Mouse (Mus musculus): ENCODE measurements around the gene Dars. TPM values are rescaled to one million over a fixed set of nuclear protein-coding genes. Genes with fewer than 3 reads are reported as not detected.
A peak's percentile ranks its signal among the peaks of the same experiment; 100 is the strongest.

The Dars gene
- polyA plus RNA-seq, 1 experiment from 2014 or later: 136 TPM

DNA sequence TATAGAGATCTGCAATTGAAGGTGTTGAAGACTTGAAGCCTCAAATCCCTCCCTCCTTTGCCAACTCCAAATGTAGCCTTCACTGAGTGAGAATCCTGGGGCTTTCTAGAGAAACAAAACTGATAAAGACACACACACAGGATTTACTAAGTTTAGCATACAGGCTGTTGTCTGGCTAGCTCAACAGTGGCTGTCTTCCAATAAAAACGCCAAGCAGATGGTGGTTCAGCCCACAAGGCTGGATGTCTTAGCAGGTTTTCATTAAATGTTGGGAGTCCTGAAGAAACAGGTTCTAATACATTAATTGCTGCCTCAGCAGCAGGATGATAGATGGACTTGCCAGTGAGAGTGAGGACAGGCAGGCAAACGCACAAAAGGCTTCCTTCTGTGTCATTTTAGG lies 56.6 kb downstream of the Dars start:
- H3K27ac ChIP-seq (ENCODE audit: low read length): no peak overlapping the region
- H3K4me1 ChIP-seq (replicated peaks; ENCODE audit: control insufficient read depth, insufficient read depth, low read length): peaks cover 17% of the 10 kb centered on the region
- no peak overlapping the region for H3K9ac ChIP-seq (replicated peaks; ENCODE audit: low read depth, low read length)
- 59% methylated on average over 2 of the region's 2 CpGs for WGBS
- no peak for ATAC-seq
- no peaks in the 10 kb centered on the region for H3K27me3 ChIP-seq (replicated peaks; ENCODE audit: control insufficient read depth, insufficient read depth, low read length)
- peaks cover 7% of the 10 kb centered on the region for H3K36me3 ChIP-seq (ENCODE audit: control insufficient read depth, insufficient read depth)
- H3K4me3 ChIP-seq (replicated peaks; ENCODE audit: low read length): no peak overlapping the region
- no peaks in the 10 kb centered on the region for H3K9me3 ChIP-seq (ENCODE audit: control insufficient read depth, low read length)
- H3K4me2 ChIP-seq (ENCODE audit: low read length): no peak overlapping the region

DNA sequence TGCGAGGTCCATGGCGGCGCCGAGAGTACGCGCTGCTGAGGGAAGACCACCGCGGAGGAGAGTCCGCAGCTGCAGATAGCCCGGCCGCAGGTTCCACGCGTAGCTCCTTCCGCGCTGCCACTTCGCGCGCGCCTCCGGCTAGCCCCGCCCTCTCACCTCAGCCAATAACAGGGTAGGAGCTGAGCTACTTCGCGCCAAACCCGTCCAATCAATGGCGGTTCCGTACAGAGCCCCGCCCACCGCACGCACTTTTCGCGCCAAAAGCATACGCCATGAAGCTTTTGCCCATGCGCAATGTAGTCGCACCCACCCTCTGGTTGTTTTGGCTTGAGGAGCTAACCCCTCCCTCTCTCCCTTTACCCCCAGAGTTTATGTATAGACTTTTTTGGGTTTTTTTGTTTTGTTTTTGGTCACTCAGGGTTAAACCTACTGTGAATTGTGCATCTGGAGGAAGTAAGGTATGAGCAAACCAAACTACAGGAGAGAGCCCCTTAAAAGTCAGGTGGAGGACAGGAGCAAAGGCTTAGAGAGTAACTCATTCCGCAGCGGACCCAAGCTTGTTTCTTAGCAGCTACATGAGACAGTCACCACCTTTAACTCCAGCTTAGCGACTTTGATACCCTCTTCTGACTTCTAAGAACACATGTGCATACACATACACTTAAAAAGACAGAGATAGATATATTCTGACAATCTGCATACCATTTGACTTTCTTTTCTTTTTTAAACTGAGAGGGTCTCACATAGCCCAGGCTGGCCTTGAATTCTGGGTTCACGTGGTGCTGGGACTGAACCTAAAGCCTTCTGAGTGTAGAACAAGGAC lies 57.4 kb downstream of the Dars start, which contains the start of gene Mcm6:
Mcm6 (minus strand) TSS at position 111 of the 823 bp plus-strand sequence.
- 3% methylated on average over 37 of the region's 38 CpGs for WGBS
- H3K9me3 ChIP-seq (ENCODE audit: control insufficient read depth, low read length): no peaks in the 10 kb centered on the region
- peak within 1 kb of the TSS; percentile 73 for H3K9ac ChIP-seq (replicated peaks; ENCODE audit: low read depth, low read length)
- ATAC-seq: peak; percentile 99
- H3K27ac ChIP-seq (ENCODE audit: low read length): peak within 1 kb of the TSS; percentile 75
- H3K4me1 ChIP-seq (replicated peaks; ENCODE audit: control insufficient read depth, insufficient read depth, low read length): peaks cover 17% of the 10 kb centered on the region
- no peaks in the 10 kb centered on the region for H3K27me3 ChIP-seq (replicated peaks; ENCODE audit: control insufficient read depth, insufficient read depth, low read length)
- peak within 1 kb of the TSS; percentile 84 for H3K4me3 ChIP-seq (replicated peaks; ENCODE audit: low read length)
- H3K4me2 ChIP-seq (ENCODE audit: low read length): peak within 1 kb of the TSS; percentile 79
- H3K36me3 ChIP-seq (ENCODE audit: control insufficient read depth, insufficient read depth): peaks cover 8% of the 10 kb centered on the region

DNA sequence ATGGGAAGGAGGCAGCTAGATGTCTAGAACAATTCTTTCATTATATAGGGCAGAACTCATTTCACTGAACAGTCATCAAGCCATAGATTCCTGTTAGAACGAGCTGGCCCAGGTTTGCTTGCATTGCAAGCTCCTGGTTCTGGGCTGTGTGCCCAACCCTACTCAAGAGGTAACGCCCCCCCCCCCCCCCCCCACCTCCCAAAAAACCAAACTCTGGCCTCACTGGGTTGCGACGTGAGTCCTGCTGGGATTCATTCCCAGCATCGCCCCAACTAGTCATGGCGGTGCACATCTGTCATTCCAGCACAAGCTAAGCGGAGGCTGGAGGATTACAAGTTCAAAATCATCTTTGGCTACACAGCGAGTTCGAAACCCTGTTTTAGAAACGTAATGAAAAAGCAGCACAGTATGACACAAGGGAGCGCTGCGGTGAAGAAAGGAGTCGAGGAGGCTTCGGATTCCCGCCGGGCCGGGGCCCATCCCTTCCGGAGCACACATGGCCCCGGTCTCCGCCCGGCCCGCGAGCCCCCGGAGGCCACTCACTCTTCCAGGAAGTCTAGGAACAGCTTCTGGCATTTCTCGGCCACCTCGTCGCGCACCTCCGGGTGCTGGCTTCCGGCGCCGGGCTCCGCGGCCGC lies 58.1 kb downstream of the Dars start:
- Histone ChIP-seq H3K27ac (ENCODE audit: low read length) (peak overlapping the region; percentile 75), H3K36me3 (ENCODE audit: control insufficient read depth, insufficient read depth) (peaks cover 8% of the 10 kb centered on the region), H3K4me3 (replicated peaks; ENCODE audit: low read length) (peak overlapping the region; percentile 84), H3K4me1 (replicated peaks; ENCODE audit: control insufficient read depth, insufficient read depth, low read length) (peaks cover 17% of the 10 kb centered on the region), H3K9me3 (ENCODE audit: control insufficient read depth, low read length) (no peaks in the 10 kb centered on the region), H3K4me2 (ENCODE audit: low read length) (peak overlapping the region; percentile 79), H3K9ac (replicated peaks; ENCODE audit: low read depth, low read length) (peak overlapping the region; percentile 73), H3K27me3 (replicated peaks; ENCODE audit: control insufficient read depth, insufficient read depth, low read length) (no peaks in the 10 kb centered on the region)
- WGBS: under 1% methylated on average over 30 of the region's 35 CpGs
- ATAC-seq: peak; percentile 73

- H3K27ac ChIP-seq (ENCODE audit: low read length): no peak overlapping the region
- no peaks in the 10 kb centered on the region for H3K27me3 ChIP-seq (replicated peaks; ENCODE audit: control insufficient read depth, insufficient read depth, low read length)
- ATAC-seq: no peak
- peak overlapping the region; percentile 22; the same call in 1 of the 2 replicates for H3K9ac ChIP-seq (replicated peaks; ENCODE audit: low read depth, low read length)
- H3K36me3 ChIP-seq (ENCODE audit: control insufficient read depth, insufficient read depth): peaks cover 8% of the 10 kb centered on the region
- H3K4me1 ChIP-seq (replicated peaks; ENCODE audit: control insufficient read depth, insufficient read depth, low read length): peaks cover 17% of the 10 kb centered on the region
- peak overlapping the region; percentile 79 for H3K4me2 ChIP-seq (ENCODE audit: low read length)
- H3K9me3 ChIP-seq (ENCODE audit: control insufficient read depth, low read length): no peaks in the 10 kb centered on the region
- H3K4me3 ChIP-seq (replicated peaks; ENCODE audit: low read length): peak overlapping the region; percentile 84
- WGBS: 59% methylated on average over 6 of the region's 6 CpGs
Measured at GRCm38 (mm10) chr1:128358276-128358675, 58.9 kb downstream of the Dars start.

DNA sequence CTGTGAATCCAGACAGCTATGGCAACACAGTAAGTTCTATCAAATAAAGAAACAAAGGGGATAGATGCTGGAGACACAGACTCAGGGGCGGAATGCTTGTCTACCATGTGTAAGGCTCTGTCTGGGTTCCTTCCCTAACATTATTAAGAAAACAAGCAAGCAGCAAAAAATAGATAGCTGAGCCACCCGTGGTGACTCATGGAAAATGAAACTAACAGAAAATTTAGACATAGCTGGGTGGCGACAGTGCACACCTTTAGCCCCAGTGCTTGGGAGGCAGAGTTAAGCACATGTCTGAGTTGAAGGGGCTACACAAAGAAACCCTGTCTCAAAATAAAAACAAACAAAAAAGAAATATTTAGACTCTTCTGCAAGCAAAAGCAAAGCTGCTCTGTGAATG lies 59.7 kb downstream of the Dars start:
- no peaks in the 10 kb centered on the region for H3K27me3 ChIP-seq (replicated peaks; ENCODE audit: control insufficient read depth, insufficient read depth, low read length)
- H3K4me2 ChIP-seq (ENCODE audit: low read length): peak overlapping the region; percentile 79
- no peak overlapping the region for H3K9ac ChIP-seq (replicated peaks; ENCODE audit: low read depth, low read length)
- ATAC-seq: no peak
- H3K4me1 ChIP-seq (replicated peaks; ENCODE audit: control insufficient read depth, insufficient read depth, low read length): peaks cover 17% of the 10 kb centered on the region
- no peak overlapping the region for H3K27ac ChIP-seq (ENCODE audit: low read length)
- H3K4me3 ChIP-seq (replicated peaks; ENCODE audit: low read length): no peak overlapping the region; the same call in 1 of the 2 replicates
- no peaks in the 10 kb centered on the region for H3K9me3 ChIP-seq (ENCODE audit: control insufficient read depth, low read length)
- peaks cover 10% of the 10 kb centered on the region for H3K36me3 ChIP-seq (ENCODE audit: control insufficient read depth, insufficient read depth)
- 54% methylated on average over 3 of the region's 3 CpGs for WGBS

DNA sequence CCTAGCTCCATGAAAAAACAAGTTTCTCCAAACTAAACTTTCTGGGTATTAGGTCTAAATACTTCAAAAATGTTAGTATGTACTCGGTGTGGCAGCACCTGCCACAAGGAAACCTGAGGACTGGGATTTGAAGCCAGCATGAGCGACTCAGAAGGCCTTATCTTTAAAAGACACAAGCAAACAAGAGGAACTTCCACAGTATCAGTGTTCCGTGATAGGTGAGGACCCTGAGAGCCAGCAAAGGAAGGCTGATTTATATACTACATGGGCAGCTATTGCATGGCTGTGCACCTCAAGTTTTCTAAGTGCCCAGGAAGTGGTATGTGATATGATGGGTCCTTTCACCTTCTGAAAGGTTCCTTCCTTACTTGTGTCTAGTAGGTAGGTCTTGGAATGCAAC lies 64.1 kb downstream of the Dars start:
- Histone ChIP-seq H3K27ac (ENCODE audit: low read length) (no peak overlapping the region), H3K27me3 (replicated peaks; ENCODE audit: control insufficient read depth, insufficient read depth, low read length) (no peaks in the 10 kb centered on the region), H3K36me3 (ENCODE audit: control insufficient read depth, insufficient read depth) (peaks cover 9% of the 10 kb centered on the region; the same call in 1 of the 2 replicates), H3K4me1 (replicated peaks; ENCODE audit: control insufficient read depth, insufficient read depth, low read length) (peaks cover 3% of the 10 kb centered on the region), H3K9ac (replicated peaks; ENCODE audit: low read depth, low read length) (no peak overlapping the region), H3K4me3 (replicated peaks; ENCODE audit: low read length) (no peak overlapping the region), H3K4me2 (ENCODE audit: low read length) (no peak overlapping the region), H3K9me3 (ENCODE audit: control insufficient read depth, low read length) (no peaks in the 10 kb centered on the region)
- WGBS: 92% methylated on average over 3 of the region's 3 CpGs
- ATAC-seq: no peak

GRCm38 (mm10) chr1:128344232-128344631 lies 72.9 kb downstream of the Dars start:
- H3K36me3 ChIP-seq (ENCODE audit: control insufficient read depth, insufficient read depth): peaks cover 3% of the 10 kb centered on the region; the same call in 1 of the 2 replicates

DNA sequence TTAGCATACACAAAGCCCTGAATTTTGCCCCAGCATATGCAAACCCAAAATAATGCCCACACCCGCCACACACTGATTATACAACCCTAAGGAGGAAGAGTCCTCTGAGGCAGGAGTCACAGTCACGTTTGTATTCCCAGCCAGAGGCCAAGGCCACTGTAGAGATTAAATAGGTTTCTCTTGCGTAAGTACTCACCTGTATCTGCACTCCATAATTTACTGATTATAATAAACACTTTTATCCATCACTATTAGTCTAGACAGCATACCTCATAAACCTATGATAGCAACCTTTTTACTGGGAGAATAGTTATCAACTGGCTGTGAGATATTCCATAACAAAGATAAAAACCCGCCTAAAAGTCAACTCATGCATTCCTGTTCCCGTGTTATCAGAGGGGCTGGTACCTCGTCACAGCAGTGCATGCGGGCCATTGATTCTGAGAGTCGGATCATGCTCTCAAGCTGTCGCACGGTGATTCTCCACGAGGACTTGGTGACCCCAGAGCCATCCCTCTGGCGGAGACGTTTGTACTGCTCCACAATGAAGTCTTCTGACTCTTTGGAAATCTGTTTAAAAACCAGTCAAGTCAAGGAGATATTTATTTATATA lies 79.4 kb downstream of the Dars start:
- H3K4me3 ChIP-seq (replicated peaks; ENCODE audit: low read length): no peak overlapping the region

More at GRCm38 (mm10) chr1:128344232-128344631, 72.9 kb downstream of the Dars start:
- H3K27ac ChIP-seq (ENCODE audit: low read length): no peak overlapping the region
- no peak for ATAC-seq
- no peak overlapping the region for H3K4me2 ChIP-seq (ENCODE audit: low read length)
- no peaks in the 10 kb centered on the region for H3K9me3 ChIP-seq (ENCODE audit: control insufficient read depth, low read length)
- no peaks in the 10 kb centered on the region for H3K27me3 ChIP-seq (replicated peaks; ENCODE audit: control insufficient read depth, insufficient read depth, low read length)
- H3K4me3 ChIP-seq (replicated peaks; ENCODE audit: low read length): no peak overlapping the region
- 21% methylated on average over 10 of the region's 10 CpGs for WGBS
- H3K4me1 ChIP-seq (replicated peaks; ENCODE audit: control insufficient read depth, insufficient read depth, low read length): no peaks in the 10 kb centered on the region
- H3K9ac ChIP-seq (replicated peaks; ENCODE audit: low read depth, low read length): no peak overlapping the region

DNA sequence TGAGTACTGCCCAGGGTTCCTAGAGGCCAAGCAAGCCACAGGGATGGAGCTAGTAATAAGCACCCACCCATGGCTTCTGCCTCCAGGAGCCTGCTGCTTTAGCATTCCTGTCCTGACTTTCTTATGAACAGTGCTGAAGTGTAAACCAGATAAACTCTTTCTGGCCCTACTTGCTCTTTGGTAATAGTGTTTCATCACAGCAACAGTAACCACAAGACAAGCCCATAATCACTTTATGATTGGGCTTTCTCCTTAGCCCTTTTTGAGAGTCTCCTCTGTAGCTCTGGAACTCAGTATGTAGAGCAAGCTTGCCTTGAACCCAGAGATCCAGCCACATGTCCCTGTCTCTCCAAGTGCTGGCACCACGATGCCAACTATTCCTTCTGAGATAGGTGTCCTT lies 86.9 kb downstream of the Dars start:
- no peak overlapping the region for H3K9ac ChIP-seq (replicated peaks; ENCODE audit: low read depth, low read length)
- H3K9me3 ChIP-seq (ENCODE audit: control insufficient read depth, low read length): no peaks in the 10 kb centered on the region
- no peaks in the 10 kb centered on the region for H3K4me1 ChIP-seq (replicated peaks; ENCODE audit: control insufficient read depth, insufficient read depth, low read length)
- WGBS: 97% methylated on average over 1 of the region's 1 CpGs
- no peak overlapping the region for H3K27ac ChIP-seq (ENCODE audit: low read length)
- no peaks in the 10 kb centered on the region for H3K27me3 ChIP-seq (replicated peaks; ENCODE audit: control insufficient read depth, insufficient read depth, low read length)
- H3K4me2 ChIP-seq (ENCODE audit: low read length): no peak overlapping the region
- ATAC-seq: no peak
- H3K4me3 ChIP-seq (replicated peaks; ENCODE audit: low read length): no peak overlapping the region
- peaks cover 9% of the 10 kb centered on the region for H3K36me3 ChIP-seq (ENCODE audit: control insufficient read depth, insufficient read depth)

More for the DNA sequence above, 79.4 kb downstream of the Dars start:
- Histone ChIP-seq H3K36me3 (ENCODE audit: control insufficient read depth, insufficient read depth) (peaks cover 21% of the 10 kb centered on the region), H3K27ac (ENCODE audit: low read length) (no peak overlapping the region), H3K27me3 (replicated peaks; ENCODE audit: control insufficient read depth, insufficient read depth, low read length) (no peaks in the 10 kb centered on the region), H3K4me2 (ENCODE audit: low read length) (no peak overlapping the region), H3K9ac (replicated peaks; ENCODE audit: low read depth, low read length) (no peak overlapping the region), H3K9me3 (ENCODE audit: control insufficient read depth, low read length) (no peaks in the 10 kb centered on the region), H3K4me1 (replicated peaks; ENCODE audit: control insufficient read depth, insufficient read depth, low read length) (no peaks in the 10 kb centered on the region)
- ATAC-seq: no peak
- 94% methylated on average over 13 of the region's 13 CpGs for WGBS
